Mouse (Mus musculus): ENCODE measurements at regions not wholly inside any gene's neighbourhood (a gene's known extent, or its start where the extent isn't known, plus 50 kb on each side); places are given as distances from the start of the nearest gene placed in this dataset.

- 58% methylated on average over 7 of the region's 7 CpGs for WGBS
- no peak overlapping the region for H3K9ac ChIP-seq (ENCODE audit: low read length)
- H3K9me3 ChIP-seq (replicated peaks; ENCODE audit: control insufficient read depth, low read length): no peaks in the 10 kb centered on the region
- H3K4me3 ChIP-seq (replicated peaks; ENCODE audit: low read length): no peak overlapping the region
- no peaks in the 10 kb centered on the region for H3K36me3 ChIP-seq (ENCODE audit: control insufficient read depth, insufficient read depth, low read length)
- H3K27me3 ChIP-seq (ENCODE audit: control insufficient read depth, insufficient read depth, low read length): no peaks in the 10 kb centered on the region
- H3K4me2 ChIP-seq (ENCODE audit: low read depth, low read length): no peak overlapping the region
- H3K27ac ChIP-seq (ENCODE audit: low read length): no peak overlapping the region
- ATAC-seq (ENCODE audit: insufficient read depth, low FRiP score): no peak
- no peaks in the 10 kb centered on the region for H3K4me1 ChIP-seq (ENCODE audit: control insufficient read depth, insufficient read depth, low read length)
Observed at GRCm38 (mm10) chr16:42717828-42718412, 157.8 kb upstream of the Zbtb20 start.

DNA sequence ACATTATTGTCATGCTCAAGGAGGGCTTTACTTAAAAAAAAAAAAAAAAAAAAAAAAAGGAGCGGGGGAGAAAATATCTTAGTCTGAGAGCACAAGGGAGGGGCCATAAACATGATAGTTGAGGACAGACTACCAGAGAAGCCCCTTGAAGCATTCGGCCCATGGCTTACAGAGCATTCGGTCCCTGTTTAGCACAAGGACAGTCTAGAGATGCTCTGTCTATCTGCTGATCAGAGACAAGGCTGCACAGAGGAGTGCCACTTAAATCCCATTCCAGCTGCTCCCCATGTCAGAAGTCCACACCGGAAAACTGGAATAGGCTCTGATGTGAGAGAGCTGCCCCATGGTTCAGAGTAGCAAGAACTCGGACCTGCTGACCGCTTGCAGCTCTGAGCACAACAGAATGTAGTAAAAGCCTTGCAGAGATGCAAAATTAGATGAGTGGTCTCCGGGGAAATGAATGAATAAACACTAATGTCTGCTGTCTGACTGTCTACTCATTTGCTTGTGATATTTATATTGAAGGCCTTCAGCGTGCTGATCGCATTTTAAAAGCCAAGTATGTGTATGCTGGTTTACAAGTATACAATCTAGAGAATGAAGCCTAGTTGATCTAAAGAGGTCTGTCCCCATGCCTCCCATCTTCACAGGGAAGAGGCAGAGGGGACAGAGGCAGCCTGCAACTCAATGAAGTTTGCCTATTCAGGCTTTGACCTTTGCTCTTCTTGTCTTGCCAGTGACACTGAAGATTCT, 158.4 kb upstream of the Zbtb20 start:
- Histone ChIP-seq H3K27ac (ENCODE audit: low read length) (no peak overlapping the region), H3K9ac (ENCODE audit: low read length) (no peak overlapping the region), H3K4me2 (ENCODE audit: low read depth, low read length) (no peak overlapping the region), H3K36me3 (ENCODE audit: control insufficient read depth, insufficient read depth, low read length) (no peaks in the 10 kb centered on the region), H3K4me3 (replicated peaks; ENCODE audit: low read length) (no peak overlapping the region), H3K9me3 (replicated peaks; ENCODE audit: control insufficient read depth, low read length) (no peaks in the 10 kb centered on the region), H3K4me1 (ENCODE audit: control insufficient read depth, insufficient read depth, low read length) (no peaks in the 10 kb centered on the region), H3K27me3 (ENCODE audit: control insufficient read depth, insufficient read depth, low read length) (no peaks in the 10 kb centered on the region)
- WGBS: 78% methylated on average over 9 of the region's 9 CpGs
- no peak for ATAC-seq (ENCODE audit: insufficient read depth, low FRiP score)

GRCm38 (mm10) chr16:42702676-42703075, 173.0 kb upstream of the Zbtb20 start:
- no peaks in the 10 kb centered on the region for H3K36me3 ChIP-seq (ENCODE audit: control insufficient read depth, insufficient read depth, low read length)
- no peak overlapping the region for H3K27ac ChIP-seq (ENCODE audit: low read length)
- H3K9me3 ChIP-seq (replicated peaks; ENCODE audit: control insufficient read depth, low read length): no peaks in the 10 kb centered on the region
- no peak overlapping the region for H3K9ac ChIP-seq (ENCODE audit: low read length)
- no peaks in the 10 kb centered on the region for H3K4me1 ChIP-seq (ENCODE audit: control insufficient read depth, insufficient read depth, low read length)
- ATAC-seq (ENCODE audit: insufficient read depth, low FRiP score): no peak
- H3K27me3 ChIP-seq (ENCODE audit: control insufficient read depth, insufficient read depth, low read length): no peaks in the 10 kb centered on the region
- no peak overlapping the region for H3K4me2 ChIP-seq (ENCODE audit: low read depth, low read length)
- 29% methylated on average over 4 of the region's 4 CpGs for WGBS
- H3K4me3 ChIP-seq (replicated peaks; ENCODE audit: low read length): no peak overlapping the region

GRCm38 (mm10) chr16:42681196-42681595, 194.5 kb upstream of the Zbtb20 start:
- WGBS: 38% methylated on average over 3 of the region's 3 CpGs
- Histone ChIP-seq H3K9ac (ENCODE audit: low read length) (no peak overlapping the region), H3K4me2 (ENCODE audit: low read depth, low read length) (no peak overlapping the region)

DNA sequence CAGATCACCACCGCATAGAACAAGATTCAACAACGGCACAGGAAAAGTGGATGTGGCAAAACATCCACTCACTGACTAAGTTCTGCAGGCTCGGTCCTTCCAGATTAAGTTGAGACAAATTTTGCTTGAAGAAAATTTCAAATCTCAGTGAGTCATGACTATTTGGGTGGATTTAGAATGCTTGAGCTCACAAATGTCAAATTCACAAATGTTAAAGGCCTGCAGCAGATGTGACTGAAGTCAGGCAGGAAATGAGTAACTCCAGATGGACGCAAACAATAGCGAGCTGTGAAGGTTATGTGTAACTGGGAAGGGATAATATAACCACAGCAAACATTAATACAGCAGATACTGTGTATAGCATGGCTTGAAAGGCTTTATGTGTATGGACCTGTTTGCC, 198.5 kb upstream of the Zbtb20 start:
- Histone ChIP-seq H3K9me3 (replicated peaks; ENCODE audit: control insufficient read depth, low read length) (no peaks in the 10 kb centered on the region), H3K27me3 (ENCODE audit: control insufficient read depth, insufficient read depth, low read length) (no peaks in the 10 kb centered on the region), H3K27ac (ENCODE audit: low read length) (peak overlapping the region; percentile 54), H3K36me3 (ENCODE audit: control insufficient read depth, insufficient read depth, low read length) (no peaks in the 10 kb centered on the region), H3K4me3 (replicated peaks; ENCODE audit: low read length) (no peak overlapping the region), H3K4me1 (ENCODE audit: control insufficient read depth, insufficient read depth, low read length) (no peaks in the 10 kb centered on the region), H3K4me2 (ENCODE audit: low read depth, low read length) (no peak overlapping the region), H3K9ac (ENCODE audit: low read length) (no peak overlapping the region)
- WGBS: 53% methylated on average over 5 of the region's 5 CpGs
- ATAC-seq (ENCODE audit: insufficient read depth, low FRiP score): no peak

More at GRCm38 (mm10) chr16:42681196-42681595, 194.5 kb upstream of the Zbtb20 start:
- no peak overlapping the region for H3K27ac ChIP-seq (ENCODE audit: low read length)
- ATAC-seq (ENCODE audit: insufficient read depth, low FRiP score): no peak
- H3K4me1 ChIP-seq (ENCODE audit: control insufficient read depth, insufficient read depth, low read length): no peaks in the 10 kb centered on the region
- no peaks in the 10 kb centered on the region for H3K27me3 ChIP-seq (ENCODE audit: control insufficient read depth, insufficient read depth, low read length)
- H3K9me3 ChIP-seq (replicated peaks; ENCODE audit: control insufficient read depth, low read length): no peaks in the 10 kb centered on the region
- H3K36me3 ChIP-seq (ENCODE audit: control insufficient read depth, insufficient read depth, low read length): no peaks in the 10 kb centered on the region
- H3K4me3 ChIP-seq (replicated peaks; ENCODE audit: low read length): no peak overlapping the region

DNA sequence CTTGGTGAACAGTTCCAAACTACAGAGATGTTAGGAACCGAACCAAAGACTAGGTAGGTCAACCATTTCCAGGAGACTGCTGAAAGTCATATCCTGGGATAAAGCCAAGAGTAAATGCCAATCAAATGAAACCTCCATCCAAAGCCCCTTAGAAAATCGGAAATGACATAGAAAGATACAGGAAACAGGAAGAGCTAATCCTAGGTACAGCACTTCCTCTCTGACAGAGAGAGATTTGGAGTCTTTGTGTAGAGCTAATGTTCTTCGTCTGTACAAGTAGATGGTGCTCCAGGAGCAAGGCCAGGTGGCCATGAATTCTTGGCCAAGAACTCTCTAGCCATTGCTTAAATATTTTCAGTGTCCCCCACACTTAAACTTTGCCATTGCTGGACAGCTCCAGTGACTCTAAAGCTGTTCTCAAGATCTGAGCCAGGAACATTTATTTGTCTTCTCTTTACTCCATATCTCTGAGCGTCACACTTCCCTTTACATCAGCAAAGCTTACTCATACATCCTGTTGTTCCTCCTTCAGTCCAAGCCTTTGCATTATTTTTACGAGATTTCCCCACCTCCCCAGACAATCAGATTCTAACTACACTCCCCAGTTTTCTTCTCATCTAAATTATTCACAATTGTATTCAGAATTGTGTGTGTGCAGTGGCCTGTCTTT, 199.1 kb upstream of the Zbtb20 start:
- no peak overlapping the region for H3K4me3 ChIP-seq (replicated peaks; ENCODE audit: low read length)
- no peaks in the 10 kb centered on the region for H3K27me3 ChIP-seq (ENCODE audit: control insufficient read depth, insufficient read depth, low read length)
- WGBS: 62% methylated on average over 5 of the region's 5 CpGs
- no peak overlapping the region for H3K9ac ChIP-seq (ENCODE audit: low read length)
- H3K9me3 ChIP-seq (replicated peaks; ENCODE audit: control insufficient read depth, low read length): no peaks in the 10 kb centered on the region
- no peaks in the 10 kb centered on the region for H3K4me1 ChIP-seq (ENCODE audit: control insufficient read depth, insufficient read depth, low read length)
- no peak overlapping the region for H3K4me2 ChIP-seq (ENCODE audit: low read depth, low read length)
- ATAC-seq (ENCODE audit: insufficient read depth, low FRiP score): no peak; the same call in 1 of the 2 replicates
- H3K36me3 ChIP-seq (ENCODE audit: control insufficient read depth, insufficient read depth, low read length): no peaks in the 10 kb centered on the region
- H3K27ac ChIP-seq (ENCODE audit: low read length): peak overlapping the region; percentile 54

DNA sequence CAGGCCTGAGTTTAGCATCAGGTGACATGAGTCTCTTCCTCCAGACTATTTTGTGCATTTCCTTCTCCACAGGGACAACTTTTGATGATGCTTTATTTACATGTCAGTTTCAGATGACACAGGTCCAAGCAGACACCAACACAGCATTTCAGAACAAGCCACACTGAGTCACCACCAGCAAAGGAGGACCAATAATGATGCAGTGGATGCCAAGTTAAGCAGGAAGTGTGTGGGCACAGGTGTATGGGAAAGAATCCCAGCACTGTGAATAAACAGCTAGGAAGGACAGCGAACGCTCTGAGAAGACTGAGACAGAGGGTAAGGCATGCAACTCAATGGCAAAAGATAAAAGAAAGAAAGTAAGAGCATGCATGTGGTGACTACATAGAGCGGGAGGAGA, 200.7 kb upstream of the Zbtb20 start:
- Histone ChIP-seq H3K4me3 (replicated peaks; ENCODE audit: low read length) (no peak overlapping the region), H3K36me3 (ENCODE audit: control insufficient read depth, insufficient read depth, low read length) (no peaks in the 10 kb centered on the region), H3K4me2 (ENCODE audit: low read depth, low read length) (no peak overlapping the region), H3K27me3 (ENCODE audit: control insufficient read depth, insufficient read depth, low read length) (no peaks in the 10 kb centered on the region), H3K9ac (ENCODE audit: low read length) (no peak overlapping the region), H3K9me3 (replicated peaks; ENCODE audit: control insufficient read depth, low read length) (no peaks in the 10 kb centered on the region), H3K27ac (ENCODE audit: low read length) (no peak overlapping the region), H3K4me1 (ENCODE audit: control insufficient read depth, insufficient read depth, low read length) (no peaks in the 10 kb centered on the region)
- 88% methylated on average over 3 of the region's 3 CpGs for WGBS
- ATAC-seq (ENCODE audit: insufficient read depth, low FRiP score): no peak

DNA sequence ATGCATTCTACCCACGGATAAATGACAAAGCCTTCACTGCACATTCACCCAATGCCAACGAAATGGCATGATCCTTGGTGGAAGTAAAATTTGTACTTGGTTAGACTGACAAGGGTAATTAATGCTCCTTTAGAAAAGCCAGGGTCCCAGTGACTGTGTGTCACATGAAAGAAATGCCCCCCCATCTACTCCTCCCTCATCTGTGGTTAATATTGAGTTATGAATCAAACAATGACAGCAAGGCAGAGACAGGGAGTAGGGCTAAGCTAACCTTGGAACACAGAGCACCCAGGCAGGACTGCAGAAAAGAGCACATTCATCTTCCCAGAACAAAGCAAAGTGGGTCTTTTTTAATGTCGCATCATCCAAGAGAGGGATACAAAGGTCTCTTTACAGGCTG, 209.1 kb upstream of the Zbtb20 start:
- no peak overlapping the region for H3K4me2 ChIP-seq (ENCODE audit: low read depth, low read length)
- 67% methylated on average over 3 of the region's 3 CpGs for WGBS
- no peak for ATAC-seq (ENCODE audit: insufficient read depth, low FRiP score)
- no peaks in the 10 kb centered on the region for H3K4me1 ChIP-seq (ENCODE audit: control insufficient read depth, insufficient read depth, low read length)
- H3K27me3 ChIP-seq (ENCODE audit: control insufficient read depth, insufficient read depth, low read length): no peaks in the 10 kb centered on the region
- H3K9me3 ChIP-seq (replicated peaks; ENCODE audit: control insufficient read depth, low read length): no peaks in the 10 kb centered on the region
- H3K4me3 ChIP-seq (replicated peaks; ENCODE audit: low read length): no peak overlapping the region
- H3K9ac ChIP-seq (ENCODE audit: low read length): no peak overlapping the region
- H3K36me3 ChIP-seq (ENCODE audit: control insufficient read depth, insufficient read depth, low read length): no peaks in the 10 kb centered on the region
- H3K27ac ChIP-seq (ENCODE audit: low read length): no peak overlapping the region

Measured in stomach, embryonic 16.5 days (tissue).